Mouse (Mus musculus) liver, adult 2 months (tissue): ENCODE measurements at regions not wholly inside any gene's neighbourhood (a gene's known extent, or its start where the extent isn't known, plus 50 kb on each side); places are given as distances from the start of the nearest gene placed in this dataset.

Experiments used
- CTCF ChIP-seq: fragments of 200-500 bp; IDR thresholded peaks from 2 replicates; pipeline ENCODE4 v1.5.1; 2011; ENCODE audit warnings: low read depth, low read length, control low read depth
- POLR2A ChIP-seq: fragments of 200-500 bp; IDR thresholded peaks from 2 replicates; pipeline ENCODE4 v1.6.1; 2011; ENCODE audit warnings: low read length, control low read depth; ENCODE audit not compliant: insufficient read depth; ENCODE audit errors: extremely low read depth

DNA sequence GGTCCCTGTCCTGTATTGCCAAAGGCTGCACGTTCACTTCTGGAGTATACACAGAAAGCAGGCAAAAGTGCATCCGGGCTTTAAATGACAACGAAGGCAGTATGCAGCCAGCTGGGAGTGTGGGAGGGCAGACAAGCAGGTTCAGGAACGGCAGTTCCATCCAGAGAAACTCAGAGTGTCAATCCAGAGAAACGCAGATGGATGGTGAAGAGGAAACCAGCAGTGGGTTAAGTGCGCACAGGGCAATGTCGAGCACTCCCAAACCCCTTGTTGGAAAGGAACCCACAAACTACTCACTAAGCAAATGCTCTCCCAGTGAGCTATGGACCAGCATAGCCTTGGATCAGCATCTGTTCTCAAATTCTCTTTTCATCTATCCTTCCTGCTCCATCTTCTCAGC, 1132.1 kb upstream of the Gulo start:
- TF ChIP-seq CTCF (no peak), POLR2A (no peak)
